21 mouse cellular contexts compared by ENCODE assay signal in genomic region chr2:135092588-135093162, GRCm38 (mm10).
A peak's percentile ranks its signal among the peaks of the same experiment; 100 is the strongest.
DNase-seq lines count a peak whose midpoint lies in the region; ATAC-seq lines count a peak whose summit lies in the region.
"Had no signal": no experiment of that assay in that cellular context is flagged by ENCODE, and none has a peak within 500 bp of the region (broad histone marks: within the 10 kb centered on the region; RNA-seq: fewer than 3 reads in every experiment).

No protein-coding gene starts in this region.

- 0 out of 2 replicates have a peak overlapping the region, but pooled peaks have one; percentile 39 for H3K27ac ChIP-seq in stomach, embryonic 14.5 days (ENCODE audit: low read length)
- H3K27ac ChIP-seq in hindbrain, embryonic 12.5 days, result no peak overlapping the region
- H3K27ac ChIP-seq: hindbrain, embryonic 15.5 days; intestine, embryonic 15.5 days; kidney, embryonic 15.5 days; limb, embryonic 12.5 days; liver, embryonic 12.5 days; midbrain, embryonic 13.5 days; neural tube, embryonic 13.5 days had no signal

- DNase-seq in lung, adult 18-20 months, result peak; percentile 12 to 15
- no peak for DNase-seq in lung, postnatal 25 days (ENCODE audit: low spot score)
- DNase-seq in 3T3-L1 (ENCODE audit: low read depth, low spot score) (peak; percentile 59), adipocyte (ENCODE audit: low spot score) (peak; percentile 33)
- no peak for DNase-seq in frontal cortex, postnatal 10 days (ENCODE audit: low spot score in 2 of 2)
- DNase-seq: adrenal gland, postnatal 10 days; cerebellum, adult 11-12 months; cerebellum, postnatal 36 days; heart, adult 11 months; heart, postnatal 36 days had no signal

- H3K9me3 ChIP-seq in stomach, embryonic 14.5 days (ENCODE audit: control insufficient read depth, low read depth, low read length), result no peaks in the 10 kb centered on the region
- H3K9me3 ChIP-seq in hindbrain, embryonic 12.5 days (replicated peaks), result no peaks in the 10 kb centered on the region
- H3K9me3 ChIP-seq: heart, embryonic 12.5 days; hindbrain, embryonic 15.5 days; intestine, embryonic 15.5 days; kidney, embryonic 15.5 days; limb, embryonic 12.5 days; liver, embryonic 12.5 days; midbrain, embryonic 13.5 days; neural tube, embryonic 13.5 days had no signal

- H3K27me3 ChIP-seq in stomach, embryonic 14.5 days (ENCODE audit: control insufficient read depth, insufficient read depth, low read length), result no peaks in the 10 kb centered on the region
- no peaks in the 10 kb centered on the region for H3K27me3 ChIP-seq in hindbrain, embryonic 12.5 days
- H3K27me3 ChIP-seq: heart, embryonic 12.5 days; hindbrain, embryonic 15.5 days; intestine, embryonic 15.5 days; kidney, embryonic 15.5 days; limb, embryonic 12.5 days; liver, embryonic 12.5 days; midbrain, embryonic 13.5 days; neural tube, embryonic 13.5 days had no signal

- H3K4me3 ChIP-seq in stomach, embryonic 14.5 days (ENCODE audit: low read depth, low read length), result no peak overlapping the region
- H3K4me3 ChIP-seq in hindbrain, embryonic 12.5 days, result no peak overlapping the region
- H3K4me3 ChIP-seq: heart, embryonic 12.5 days; hindbrain, embryonic 15.5 days; intestine, embryonic 15.5 days; kidney, embryonic 15.5 days; limb, embryonic 12.5 days; liver, embryonic 12.5 days; midbrain, embryonic 13.5 days; neural tube, embryonic 13.5 days had no signal

- H3K4me1 ChIP-seq in stomach, embryonic 14.5 days (ENCODE audit: control insufficient read depth, insufficient read depth, low read length), result no peaks in the 10 kb centered on the region
- no peaks in the 10 kb centered on the region for H3K4me1 ChIP-seq in hindbrain, embryonic 12.5 days
- H3K4me1 ChIP-seq: heart, embryonic 12.5 days; hindbrain, embryonic 15.5 days; intestine, embryonic 15.5 days; kidney, embryonic 15.5 days; limb, embryonic 12.5 days; liver, embryonic 12.5 days; midbrain, embryonic 13.5 days had no signal

- WGBS in stomach, embryonic 14.5 days, result 64% methylated on average over 5 of the region's 5 CpGs
- WGBS in hindbrain, embryonic 12.5 days, result 70% methylated on average over 5 of the region's 5 CpGs

- no peak overlapping the region for H3K4me2 ChIP-seq in stomach, embryonic 14.5 days (replicated peaks; ENCODE audit: low read depth, low read length)
- H3K4me2 ChIP-seq in hindbrain, embryonic 12.5 days (replicated peaks), result no peak overlapping the region
- H3K4me2 ChIP-seq: heart, embryonic 12.5 days; hindbrain, embryonic 15.5 days; intestine, embryonic 15.5 days; kidney, embryonic 15.5 days; limb, embryonic 12.5 days; liver, embryonic 12.5 days; midbrain, embryonic 13.5 days; neural tube, embryonic 13.5 days had no signal

- H3K9ac ChIP-seq in stomach, embryonic 14.5 days (replicated peaks; ENCODE audit: low read depth, low read length), result no peak overlapping the region
- no peak overlapping the region for H3K9ac ChIP-seq in hindbrain, embryonic 12.5 days
- H3K9ac ChIP-seq: heart, embryonic 12.5 days; hindbrain, embryonic 15.5 days; intestine, embryonic 15.5 days; kidney, embryonic 15.5 days; limb, embryonic 12.5 days; liver, embryonic 12.5 days; midbrain, embryonic 13.5 days; neural tube, embryonic 13.5 days had no signal

- ATAC-seq in stomach, embryonic 14.5 days (ENCODE audit: insufficient number of reproducible peaks, insufficient read depth, low FRiP score, low read depth), result peak; percentile 78; the same call in 1 of the 2 replicates
- ATAC-seq in hindbrain, embryonic 12.5 days (ENCODE audit: low FRiP score), result no peak
- ATAC-seq: forebrain, embryonic 16.5 days; intestine, embryonic 15.5 days; liver, embryonic 12.5 days; midbrain, embryonic 13.5 days had no signal

- H3K36me3 ChIP-seq in stomach, embryonic 14.5 days (ENCODE audit: control insufficient read depth, insufficient read depth, low read length), result no peaks in the 10 kb centered on the region
- no peaks in the 10 kb centered on the region for H3K36me3 ChIP-seq in hindbrain, embryonic 12.5 days
- H3K36me3 ChIP-seq: heart, embryonic 12.5 days; hindbrain, embryonic 15.5 days; intestine, embryonic 15.5 days; kidney, embryonic 15.5 days; limb, embryonic 12.5 days; liver, embryonic 12.5 days; midbrain, embryonic 13.5 days; neural tube, embryonic 13.5 days had no signal

Comparison
In these comparisons a context has a peak if more than half of its experiments do, and no peak if none do; other contexts are left out.
1. DNase-seq: peak in lung, adult 18-20 months (2 of 2), 3T3-L1 (single experiment) and adipocyte (single experiment); none in lung, postnatal 25 days (single experiment) and frontal cortex, postnatal 10 days (0 of 2).